Mouse (Mus musculus): ENCODE results near the gene Tead3.

Gene Tead3

GRCm38 (mm10) chr17:28350466-28351352, at the start of gene Tead3:
TSS of gene Tead3 (minus strand) at chr17:28350817.
- peak; percentile 80 for DNase-seq

GRCm38 (mm10) chr17:28394994-28395393, 44.4 kb upstream of the Tead3 start:
- no peak for DNase-seq

GRCm38 (mm10) chr17:28394051-28394765, 43.6 kb upstream of the Tead3 start:
- DNase-seq: no peak

- no peak for DNase-seq
Observed at GRCm38 (mm10) chr17:28391568-28392432, 41.2 kb upstream of the Tead3 start.

GRCm38 (mm10) chr17:28388534-28388933, 37.9 kb upstream of the Tead3 start:
- DNase-seq: no peak

- peak; percentile 71 for DNase-seq
Observed at GRCm38 (mm10) chr17:28386150-28386905, 35.7 kb upstream of the Tead3 start.

- DNase-seq: no peak
Observed at GRCm38 (mm10) chr17:28384298-28384697, 33.7 kb upstream of the Tead3 start.

- DNase-seq: no peak
Observed at GRCm38 (mm10) chr17:28380255-28380654, 29.6 kb upstream of the Tead3 start.

- DNase-seq: no peak
Observed at GRCm38 (mm10) chr17:28375592-28376061, 25.0 kb upstream of the Tead3 start.

- no peak for DNase-seq
Observed at GRCm38 (mm10) chr17:28374494-28374893, 23.9 kb upstream of the Tead3 start.

GRCm38 (mm10) chr17:28373821-28374220, 23.2 kb upstream of the Tead3 start:
- DNase-seq: no peak

- DNase-seq: no peak
Observed at GRCm38 (mm10) chr17:28371941-28372340, 21.3 kb upstream of the Tead3 start.

- no peak for DNase-seq
Observed at GRCm38 (mm10) chr17:28371286-28371685, 20.7 kb upstream of the Tead3 start.

GRCm38 (mm10) chr17:28369056-28369455, 18.4 kb upstream of the Tead3 start:
- DNase-seq: no peak

- DNase-seq: peak; percentile 70
Observed at GRCm38 (mm10) chr17:28368449-28368848, 17.8 kb upstream of the Tead3 start.

- no peak for DNase-seq
Observed at GRCm38 (mm10) chr17:28365122-28365521, 14.5 kb upstream of the Tead3 start, which contains the start of gene Tulp1. TSS of gene Tulp1 (minus strand) at chr17:28365222.

- no peak for DNase-seq
Observed at GRCm38 (mm10) chr17:28363507-28363906, 12.9 kb upstream of the Tead3 start.

- no peak for DNase-seq
Observed at GRCm38 (mm10) chr17:28362653-28363292, 12.2 kb upstream of the Tead3 start.

GRCm38 (mm10) chr17:28361921-28362652, 11.5 kb upstream of the Tead3 start:
- no peak for DNase-seq

- DNase-seq: no peak
Observed at GRCm38 (mm10) chr17:28360531-28361277, 10.1 kb upstream of the Tead3 start.
